Mouse (Mus musculus) embryonic facial prominence, embryonic 10.5 days (tissue): Measurements from ENCODE around the gene Asic1. TPM values are rescaled to one million over a fixed set of nuclear protein-coding genes. Genes with fewer than 3 reads are reported as not detected.
A peak's percentile ranks its signal among the peaks of the same experiment; 100 is the strongest.

Experiments used
- DNase-seq: peaks from one replicate; pipeline ENCODE4 v3.0.0-alpha.2; 2017; ENCODE audit warnings: low spot score
- H3K27ac ChIP-seq: fragments of 300-500 bp; sonication (generic); replicated peaks from 2 replicates; pipeline ENCODE4 v1.5.1; 2016; ENCODE audit warnings: mild to moderate bottlenecking
- H3K27me3 ChIP-seq: fragments of 300-500 bp; sonication (generic); replicated peaks from 2 replicates; pipeline ENCODE4 v1.6.1; 2016; ENCODE audit warnings: low read depth, mild to moderate bottlenecking; ENCODE audit not compliant: poor library complexity, severe bottlenecking
- H3K36me3 ChIP-seq: fragments of 300-500 bp; sonication (generic); replicated peaks from 2 replicates; pipeline ENCODE4 v1.6.1; 2016; ENCODE audit warnings: mild to moderate bottlenecking, moderate library complexity
- H3K4me1 ChIP-seq: fragments of 300-500 bp; sonication (generic); 2 replicates; pipeline ENCODE4 v1.6.1; 2016
- H3K4me3 ChIP-seq: fragments of 300-500 bp; sonication (generic); 2 replicates; pipeline ENCODE4 v1.5.1; 2016; ENCODE audit warnings: mild to moderate bottlenecking, moderate library complexity
- H3K9me3 ChIP-seq: fragments of 300-500 bp; sonication (generic); 2 replicates; pipeline ENCODE4 v1.6.1; 2016; ENCODE audit warnings: mild to moderate bottlenecking
- WGBS: fragments of 180-500 bp; shearing (Covaris S2); methylation state at CpG from one replicate; pipeline ENCODE4 v1.1.7; 2016; 5-methylcytosine and 5-hydroxymethylcytosine counted together
- polyA plus RNA-seq: library from polyadenylated mRNA; unstranded; fragments of >200 nt; fragmentation: Nextera tagmentation; extraction: Ambion mirVana; gene quantifications from 2 replicates; pipeline ENCODE4 v1.2.1, GENCODE M21; 2016

Asic1 gene
- polyA plus RNA-seq, result 3.2 and 4.9 TPM in 2 replicates

- DNase-seq, result peak; percentile 76
- Histone ChIP-seq H3K4me3 (peak within 1 kb of the TSS; percentile 73), H3K27me3 (peaks cover 91% of the 10 kb centered on the region), H3K4me1 (peaks cover 55% of the 10 kb centered on the region), H3K27ac (peak within 1 kb of the TSS; percentile 77), H3K9me3 (no peaks in the 10 kb centered on the region), H3K36me3 (no peaks in the 10 kb centered on the region)
- under 1% methylated on average over 58 of the region's 74 CpGs for WGBS
Observed at GRCm38 (mm10) chr15:99670154-99670821, at the start of gene Asic1. TSS of gene Asic1 (plus strand) at chr15:99670368.

- Histone ChIP-seq H3K4me3 (no peak overlapping the region), H3K27ac (no peak overlapping the region), H3K9me3 (no peaks in the 10 kb centered on the region), H3K36me3 (peaks cover 86% of the 10 kb centered on the region), H3K4me1 (no peaks in the 10 kb centered on the region), H3K27me3 (no peaks in the 10 kb centered on the region)
- no peak for DNase-seq
- 94% methylated on average over 11 of the region's 11 CpGs for WGBS
Observed at GRCm38 (mm10) chr15:99622063-99622462, 48.1 kb upstream of the Asic1 start.

GRCm38 (mm10) chr15:99631618-99632017 lies 38.5 kb upstream of the Asic1 start:
- no peak overlapping the region for H3K27ac ChIP-seq
- DNase-seq, result no peak
- H3K36me3 ChIP-seq, result peaks cover 98% of the 10 kb centered on the region
- no peaks in the 10 kb centered on the region for H3K4me1 ChIP-seq
- H3K27me3 ChIP-seq, result no peaks in the 10 kb centered on the region
- peaks cover 6% of the 10 kb centered on the region; the same call in 1 of the 2 replicates for H3K9me3 ChIP-seq
- no peak overlapping the region for H3K4me3 ChIP-seq

- Histone ChIP-seq H3K9me3 (peaks cover 6% of the 10 kb centered on the region; the same call in 1 of the 2 replicates), H3K36me3 (peaks cover 100% of the 10 kb centered on the region), H3K27ac (no peak overlapping the region), H3K4me3 (no peak overlapping the region), H3K4me1 (no peaks in the 10 kb centered on the region), H3K27me3 (no peaks in the 10 kb centered on the region)
- WGBS, result 93% methylated on average over 7 of the region's 7 CpGs
- no peak for DNase-seq
Observed at GRCm38 (mm10) chr15:99634702-99635101, 35.5 kb upstream of the Asic1 start.

GRCm38 (mm10) chr15:99637405-99638123 lies 32.6 kb upstream of the Asic1 start:
- Histone ChIP-seq H3K4me3 (no peak overlapping the region), H3K27me3 (no peaks in the 10 kb centered on the region), H3K27ac (no peak overlapping the region), H3K36me3 (peaks cover 100% of the 10 kb centered on the region), H3K9me3 (peaks cover 1% of the 10 kb centered on the region; the same call in 1 of the 2 replicates), H3K4me1 (no peaks in the 10 kb centered on the region)
- DNase-seq, result no peak
- 88% methylated on average over 12 of the region's 12 CpGs for WGBS

GRCm38 (mm10) chr15:99638124-99638485 lies 32.1 kb upstream of the Asic1 start:
- Histone ChIP-seq H3K36me3 (peaks cover 99% of the 10 kb centered on the region), H3K4me3 (no peak overlapping the region), H3K27ac (no peak overlapping the region), H3K27me3 (no peaks in the 10 kb centered on the region), H3K4me1 (no peaks in the 10 kb centered on the region), H3K9me3 (no peaks in the 10 kb centered on the region)
- 89% methylated on average over 5 of the region's 5 CpGs for WGBS
- DNase-seq, result no peak

- Histone ChIP-seq H3K4me3 (no peak overlapping the region), H3K36me3 (peaks cover 54% of the 10 kb centered on the region), H3K27ac (no peak overlapping the region), H3K27me3 (no peaks in the 10 kb centered on the region), H3K4me1 (peaks cover 30% of the 10 kb centered on the region), H3K9me3 (no peaks in the 10 kb centered on the region)
- DNase-seq, result no peak
- WGBS, result 88% methylated on average over 6 of the region's 6 CpGs
Observed at GRCm38 (mm10) chr15:99642622-99643021, 27.5 kb upstream of the Asic1 start.

GRCm38 (mm10) chr15:99643832-99644231 lies 26.3 kb upstream of the Asic1 start:
- Histone ChIP-seq H3K36me3 (peaks cover 42% of the 10 kb centered on the region), H3K9me3 (no peaks in the 10 kb centered on the region), H3K4me3 (no peak overlapping the region), H3K27ac (no peak overlapping the region), H3K27me3 (no peaks in the 10 kb centered on the region), H3K4me1 (peaks cover 42% of the 10 kb centered on the region)
- DNase-seq, result no peak
- WGBS, result 89% methylated on average over 10 of the region's 10 CpGs

- Histone ChIP-seq H3K27ac (no peak overlapping the region), H3K4me3 (no peak overlapping the region), H3K9me3 (no peaks in the 10 kb centered on the region), H3K4me1 (peaks cover 52% of the 10 kb centered on the region), H3K27me3 (no peaks in the 10 kb centered on the region), H3K36me3 (peaks cover 32% of the 10 kb centered on the region)
- 86% methylated on average over 7 of the region's 7 CpGs for WGBS
- no peak for DNase-seq
Observed at GRCm38 (mm10) chr15:99644776-99645175, 25.4 kb upstream of the Asic1 start.

- Histone ChIP-seq H3K9me3 (no peaks in the 10 kb centered on the region), H3K4me3 (peak overlapping the region; percentile 17; the same call in 1 of the 2 replicates), H3K4me1 (peaks cover 69% of the 10 kb centered on the region), H3K36me3 (no peaks in the 10 kb centered on the region), H3K27me3 (peaks cover 11% of the 10 kb centered on the region), H3K27ac (no peak overlapping the region)
- DNase-seq, result no peak
- WGBS, result 35% methylated on average over 4 of the region's 4 CpGs
Observed at GRCm38 (mm10) chr15:99648326-99648725, 21.8 kb upstream of the Asic1 start.

- Histone ChIP-seq H3K27ac (no peak overlapping the region; the same call in 1 of the 2 replicates), H3K4me1 (peaks cover 78% of the 10 kb centered on the region)
- no peak for DNase-seq
Observed at GRCm38 (mm10) chr15:99649067-99649761, 21.0 kb upstream of the Asic1 start.

GRCm38 (mm10) chr15:99650304-99650703 lies 19.9 kb upstream of the Asic1 start:
- Histone ChIP-seq H3K36me3 (no peaks in the 10 kb centered on the region), H3K4me1 (peaks cover 72% of the 10 kb centered on the region), H3K27me3 (peaks cover 30% of the 10 kb centered on the region), H3K27ac (0 out of 2 replicates have a peak overlapping the region, but pooled peaks have one; percentile 54), H3K4me3 (peak overlapping the region; percentile 96), H3K9me3 (no peaks in the 10 kb centered on the region)
- no peak for DNase-seq
- 66% methylated on average over 2 of the region's 2 CpGs for WGBS

More at GRCm38 (mm10) chr15:99649067-99649761, 21.0 kb upstream of the Asic1 start:
- Histone ChIP-seq H3K27me3 (peaks cover 20% of the 10 kb centered on the region), H3K36me3 (no peaks in the 10 kb centered on the region), H3K4me3 (peak overlapping the region; percentile 96), H3K9me3 (no peaks in the 10 kb centered on the region)
- 41% methylated on average over 6 of the region's 6 CpGs for WGBS
